Mouse (Mus musculus) stomach, embryonic 16.5 days (tissue): ENCODE results near the gene Pin1. TPM values are rescaled to one million over a fixed set of nuclear protein-coding genes. Genes with fewer than 3 reads are reported as not detected.
A peak's percentile ranks its signal among the peaks of the same experiment; 100 is the strongest.

Source experiments
- ATAC-seq: fragments of 200-750 bp; cut with Nextera tagmentation; 2 replicates; pipeline ENCODE4 v1.8.0; 2017; ENCODE audit warnings: moderate number of reproducible peaks, moderate TSS enrichment; ENCODE audit not compliant: insufficient read depth, low FRiP score
- H3K27ac ChIP-seq: fragments of 300-500 bp; sonication (generic); 2 replicates; pipeline ENCODE4 v1.5.1; 2014; ENCODE audit warnings: low read length
- H3K27me3 ChIP-seq: fragments of 300-500 bp; sonication (generic); 2 replicates; pipeline ENCODE4 v1.6.1; 2014; ENCODE audit warnings: low read length, control low read depth, mixed read lengths; ENCODE audit not compliant: control insufficient read depth, insufficient read depth
- H3K36me3 ChIP-seq: fragments of 300-500 bp; sonication (generic); 2 replicates; pipeline ENCODE4 v1.6.1; 2014; ENCODE audit warnings: low read length; ENCODE audit not compliant: control insufficient read depth, insufficient read depth
- H3K4me1 ChIP-seq: fragments of 300-500 bp; sonication (generic); 2 replicates; pipeline ENCODE4 v1.6.1; 2014; ENCODE audit warnings: low read length, control low read depth, mixed read lengths; ENCODE audit not compliant: control insufficient read depth, insufficient read depth
- H3K4me2 ChIP-seq: fragments of 300-500 bp; sonication (generic); 2 replicates; pipeline ENCODE4 v1.6.1; 2014; ENCODE audit warnings: low read depth, low read length, mixed read lengths
- H3K4me3 ChIP-seq: fragments of 300-500 bp; sonication (generic); replicated peaks from 2 replicates; pipeline ENCODE4 v1.5.1; 2014; ENCODE audit warnings: mild to moderate bottlenecking, low read length
- H3K9ac ChIP-seq: fragments of 300-500 bp; sonication (generic); 2 replicates; pipeline ENCODE4 v1.6.1; 2014; ENCODE audit warnings: low read length
- H3K9me3 ChIP-seq: fragments of 300-500 bp; sonication (generic); replicated peaks from 2 replicates; pipeline ENCODE4 v1.6.1; 2016; ENCODE audit warnings: low read length, control low read depth; ENCODE audit not compliant: control insufficient read depth
- WGBS: fragments of 180-500 bp; shearing (Covaris S2); extraction: QIAGEN DNeasy Blood & Tissue Kit; methylation state at CpG from one replicate; pipeline ENCODE4 v1.1.7; 2014; 5-methylcytosine and 5-hydroxymethylcytosine counted together
- polyA plus RNA-seq: library from polyadenylated mRNA; unstranded; fragments of >200 nt; fragmentation: Nextera tagmentation; extraction: Ambion mirVana; gene quantifications from 2 replicates; pipeline ENCODE4 v1.2.1, GENCODE M21; 2015

Gene Pin1
- polyA plus RNA-seq, 1 experiment from 2014 or later, result 41.6 TPM

- Histone ChIP-seq H3K27me3 (no peaks in the 10 kb centered on the region), H3K36me3 (no peaks in the 10 kb centered on the region; the same call in 1 of the 2 replicates), H3K4me1 (peaks cover 16% of the 10 kb centered on the region), H3K9ac (peak overlapping the region; percentile 90), H3K27ac (peak overlapping the region; percentile 98), H3K4me2 (peak overlapping the region; percentile 88), H3K4me3 (peak overlapping the region; percentile 93), H3K9me3 (no peaks in the 10 kb centered on the region)
- 3% methylated on average over 17 of the region's 17 CpGs for WGBS
- no peak for ATAC-seq
Measured at GRCm38 (mm10) chr9:20645121-20645520, 6.8 kb upstream of the Pin1 start.

GRCm38 (mm10) chr9:20652260-20652658 is 364 bp downstream of the Pin1 start:
- Histone ChIP-seq H3K36me3 (0 out of 2 replicates have a peak, but pooled peaks cover under 1% of the 10 kb centered on the region), H3K27me3 (no peaks in the 10 kb centered on the region), H3K9ac (peak overlapping the region; percentile 88), H3K4me3 (peak overlapping the region; percentile 84), H3K27ac (no peak overlapping the region), H3K4me2 (peak overlapping the region; percentile 72), H3K9me3 (no peaks in the 10 kb centered on the region), H3K4me1 (peaks cover 7% of the 10 kb centered on the region)
- no peak; the same call in 1 of the 2 replicates for ATAC-seq
- WGBS, result 0% methylated on average over 25 of the region's 25 CpGs

- peaks cover 7% of the 10 kb centered on the region for H3K4me1 ChIP-seq
- 93% methylated on average over 3 of the region's 3 CpGs for WGBS
- H3K36me3 ChIP-seq, result 0 out of 2 replicates have a peak, but pooled peaks cover 9% of the 10 kb centered on the region
- H3K27me3 ChIP-seq, result no peaks in the 10 kb centered on the region
- no peak for ATAC-seq
- H3K9me3 ChIP-seq, result no peaks in the 10 kb centered on the region
- no peak overlapping the region for H3K9ac ChIP-seq
- no peak overlapping the region for H3K4me2 ChIP-seq
- no peak overlapping the region for H3K27ac ChIP-seq
- no peak overlapping the region for H3K4me3 ChIP-seq
Measured at GRCm38 (mm10) chr9:20653859-20654258, 2.0 kb downstream of the Pin1 start.

- Histone ChIP-seq H3K27ac (no peak overlapping the region), H3K4me3 (no peak overlapping the region), H3K4me1 (peaks cover 7% of the 10 kb centered on the region), H3K4me2 (no peak overlapping the region), H3K36me3 (peaks cover 20% of the 10 kb centered on the region), H3K9me3 (no peaks in the 10 kb centered on the region), H3K27me3 (no peaks in the 10 kb centered on the region), H3K9ac (no peak overlapping the region)
- 83% methylated on average over 3 of the region's 3 CpGs for WGBS
- ATAC-seq, result no peak
Measured at GRCm38 (mm10) chr9:20657546-20657945, 5.7 kb downstream of the Pin1 start.

- 48% methylated on average over 3 of the region's 3 CpGs for WGBS
- ATAC-seq, result peak; percentile 45; the same call in 1 of the 2 replicates
Measured at GRCm38 (mm10) chr9:20662325-20662724, 10.4 kb downstream of the Pin1 start.

GRCm38 (mm10) chr9:20662874-20663273 is 11.0 kb downstream of the Pin1 start:
- Histone ChIP-seq H3K4me1 (no peaks in the 10 kb centered on the region), H3K4me3 (no peak overlapping the region), H3K9me3 (no peaks in the 10 kb centered on the region), H3K36me3 (peaks cover 23% of the 10 kb centered on the region), H3K27me3 (no peaks in the 10 kb centered on the region), H3K9ac (no peak overlapping the region), H3K4me2 (no peak overlapping the region), H3K27ac (no peak overlapping the region)
- no peak for ATAC-seq
- 94% methylated on average over 8 of the region's 8 CpGs for WGBS

More at GRCm38 (mm10) chr9:20662325-20662724, 10.4 kb downstream of the Pin1 start:
- H3K36me3 ChIP-seq, result peaks cover 29% of the 10 kb centered on the region
- H3K4me2 ChIP-seq, result no peak overlapping the region
- H3K4me1 ChIP-seq, result no peaks in the 10 kb centered on the region
- H3K27ac ChIP-seq, result peak overlapping the region; percentile 23; the same call in 1 of the 2 replicates
- H3K4me3 ChIP-seq, result no peak overlapping the region
- no peaks in the 10 kb centered on the region for H3K9me3 ChIP-seq
- H3K9ac ChIP-seq, result no peak overlapping the region
- no peaks in the 10 kb centered on the region for H3K27me3 ChIP-seq

- no peak overlapping the region for H3K27ac ChIP-seq
- no peaks in the 10 kb centered on the region for H3K9me3 ChIP-seq
- no peak overlapping the region for H3K9ac ChIP-seq
- 93% methylated on average over 2 of the region's 2 CpGs for WGBS
- no peaks in the 10 kb centered on the region for H3K27me3 ChIP-seq
- H3K4me2 ChIP-seq, result no peak overlapping the region
- ATAC-seq, result no peak
- peaks cover 21% of the 10 kb centered on the region for H3K36me3 ChIP-seq
- H3K4me1 ChIP-seq, result no peaks in the 10 kb centered on the region
- no peak overlapping the region for H3K4me3 ChIP-seq
Measured at GRCm38 (mm10) chr9:20663956-20664355, 12.1 kb downstream of the Pin1 start.

- Histone ChIP-seq H3K4me2 (no peak overlapping the region), H3K9ac (no peak overlapping the region), H3K27ac (no peak overlapping the region), H3K4me1 (no peaks in the 10 kb centered on the region), H3K36me3 (peaks cover 21% of the 10 kb centered on the region), H3K9me3 (no peaks in the 10 kb centered on the region), H3K4me3 (no peak overlapping the region), H3K27me3 (no peaks in the 10 kb centered on the region)
- WGBS, result 52% methylated on average over 2 of the region's 2 CpGs
- no peak for ATAC-seq
Measured at GRCm38 (mm10) chr9:20664366-20664765, 12.5 kb downstream of the Pin1 start.

GRCm38 (mm10) chr9:20664982-20665637 is 13.2 kb downstream of the Pin1 start:
- no peak for ATAC-seq
- WGBS, result 74% methylated on average over 5 of the region's 5 CpGs

More at GRCm38 (mm10) chr9:20664982-20665637, 13.2 kb downstream of the Pin1 start:
- Histone ChIP-seq H3K27ac (no peak overlapping the region), H3K4me2 (no peak overlapping the region), H3K4me3 (no peak overlapping the region), H3K9me3 (no peaks in the 10 kb centered on the region), H3K36me3 (peaks cover 21% of the 10 kb centered on the region), H3K9ac (no peak overlapping the region), H3K27me3 (no peaks in the 10 kb centered on the region), H3K4me1 (no peaks in the 10 kb centered on the region)
